Mouse (Mus musculus): ENCODE data around the gene Psd.

The Psd gene

DNA sequence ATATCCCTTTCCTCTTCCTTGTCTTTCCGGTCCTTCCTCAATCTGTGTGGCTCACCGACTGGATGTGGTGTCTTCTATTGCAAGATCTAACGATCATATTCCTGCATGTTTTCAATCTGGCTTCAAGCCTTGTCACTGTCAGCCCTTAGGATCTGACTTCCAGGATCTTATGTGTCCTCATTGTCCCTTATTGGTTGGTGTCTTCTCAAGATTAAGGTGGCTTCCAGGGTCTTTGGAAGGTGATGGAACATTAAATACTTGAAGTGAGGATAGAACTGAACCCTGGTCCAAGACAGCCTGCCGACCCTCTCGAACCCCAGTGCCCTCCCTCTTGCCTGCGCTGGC lies 12.0 kb upstream of the Psd start:
- DNase-seq (ENCODE audit: low spot score), result no peak

DNA sequence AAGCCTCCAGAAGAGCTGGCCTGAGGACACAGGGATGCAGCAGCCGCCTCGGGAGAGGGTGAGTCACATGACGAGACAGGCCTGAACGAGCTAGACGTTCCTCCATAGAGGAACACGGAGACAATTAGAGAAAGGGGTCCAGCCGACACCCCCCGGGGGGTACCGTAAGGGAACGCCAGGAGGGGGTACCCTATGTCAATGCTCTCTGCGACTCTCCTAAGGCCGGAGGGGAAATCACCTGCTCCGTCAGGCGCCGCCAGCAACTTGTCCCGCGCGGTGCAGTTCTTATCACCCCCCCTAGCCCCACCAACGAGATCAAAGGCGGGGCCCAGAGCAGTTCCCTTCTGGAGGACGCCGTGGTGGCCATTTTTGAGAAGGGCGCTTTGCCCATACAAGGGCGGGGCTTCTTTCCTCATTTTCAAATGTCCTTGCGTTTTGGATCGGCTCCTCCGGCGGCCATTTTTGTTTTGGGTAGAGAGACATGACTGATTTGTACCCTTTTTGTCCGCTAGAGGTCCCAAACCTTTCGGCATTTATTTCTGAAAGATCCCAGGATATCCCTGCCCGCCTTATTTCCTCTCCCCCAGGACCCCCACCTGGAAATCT lies 11.5 kb upstream of the Psd start, which contains the start of gene Cuedc2:
TSS of gene Cuedc2 (minus strand) at position 372 of the 606 bp plus-strand sequence.
- peak; percentile 97 for DNase-seq (ENCODE audit: low spot score)

DNA sequence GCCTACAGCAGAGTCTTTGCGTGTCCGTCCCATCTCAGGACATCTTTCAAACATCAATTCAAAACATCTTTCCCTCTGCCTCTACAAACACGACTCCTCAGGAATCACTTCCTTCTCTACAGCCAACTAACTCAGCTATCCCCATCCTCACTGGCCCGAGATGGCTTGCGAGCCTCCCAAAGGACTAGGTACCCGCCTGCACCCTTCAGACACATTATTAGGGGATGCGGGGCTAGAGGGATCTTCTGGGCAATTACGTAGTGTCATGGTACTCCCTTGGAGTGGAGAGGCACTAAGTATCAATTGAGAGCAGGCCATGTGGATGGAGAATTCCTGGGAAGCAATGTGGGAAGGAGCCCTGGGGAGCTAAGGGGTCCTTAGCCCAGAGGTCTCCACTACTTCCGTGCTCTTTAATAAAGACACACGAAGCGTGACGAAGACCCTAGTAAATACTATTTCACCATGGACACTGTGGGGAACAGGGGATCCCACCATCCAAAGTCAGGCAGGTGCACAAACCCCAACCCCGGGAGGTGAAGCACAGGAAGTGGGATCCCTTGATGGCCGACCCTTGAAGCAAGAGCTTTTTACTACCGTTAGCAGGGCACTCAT lies 10.9 kb upstream of the Psd start:
- DNase-seq (ENCODE audit: low spot score), result no peak

DNA sequence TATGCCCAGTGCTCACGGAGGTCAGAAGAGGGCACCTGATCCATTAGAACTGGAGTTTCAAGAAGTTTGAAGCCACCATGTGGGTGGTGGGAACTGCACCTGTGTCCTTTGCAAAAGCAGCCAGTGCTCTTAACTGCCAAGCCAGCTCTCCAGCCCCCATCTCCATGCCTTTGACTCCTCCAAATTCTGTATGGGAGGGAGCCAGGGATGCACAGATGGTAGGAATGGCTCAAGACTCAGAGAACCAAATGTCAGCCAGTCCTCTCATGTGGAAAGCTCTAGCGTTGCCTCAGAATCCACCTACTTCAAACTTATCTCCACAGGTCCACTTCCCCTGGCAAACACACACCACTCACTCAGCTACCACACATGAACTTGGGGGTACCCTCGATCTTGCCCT lies 7.0 kb upstream of the Psd start:
- DNase-seq (ENCODE audit: low spot score), result no peak

DNA sequence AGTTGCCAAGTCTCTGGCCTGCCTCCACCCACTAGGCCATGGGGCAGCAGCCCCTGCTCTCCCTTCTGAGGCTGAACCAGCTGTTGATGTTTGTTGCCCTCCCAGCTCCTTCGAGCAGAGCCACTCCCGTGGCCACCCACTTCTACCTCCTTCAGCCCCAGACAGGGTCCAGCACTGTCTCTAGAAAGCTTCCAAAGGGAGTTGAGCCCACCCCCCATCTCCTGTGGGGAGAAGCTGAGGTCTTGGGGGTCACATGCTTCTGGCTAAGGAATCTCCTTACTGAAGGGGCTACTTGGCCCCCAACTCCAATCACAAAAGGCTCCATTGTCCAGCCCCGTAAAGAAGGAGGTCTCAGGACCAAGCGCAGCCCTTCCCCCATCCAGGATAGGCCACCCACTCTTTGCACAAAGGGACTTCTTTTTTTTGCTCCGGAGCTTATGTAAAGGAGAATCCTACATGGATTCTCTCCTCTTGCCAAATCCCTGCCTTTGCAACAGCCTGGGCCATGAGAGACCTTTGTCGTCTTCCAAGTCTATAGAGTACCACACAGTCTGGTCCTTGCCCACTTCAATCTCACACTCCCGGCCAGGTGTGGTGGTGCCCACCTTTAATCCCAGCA lies 5.9 kb upstream of the Psd start:
- DNase-seq (ENCODE audit: low spot score), result no peak

GRCm38 (mm10) chr19:46331936-46332335 lies 5.0 kb upstream of the Psd start:
- DNase-seq (ENCODE audit: low spot score), result no peak

GRCm38 (mm10) chr19:46331326-46331725 lies 4.4 kb upstream of the Psd start:
- no peak for DNase-seq (ENCODE audit: low spot score)

- DNase-seq (ENCODE audit: low spot score), result no peak
Measured at GRCm38 (mm10) chr19:46330696-46331095, 3.7 kb upstream of the Psd start.

- DNase-seq (ENCODE audit: low spot score), result peak; percentile 89
Measured at GRCm38 (mm10) chr19:46329951-46330350, 3.0 kb upstream of the Psd start.

DNA sequence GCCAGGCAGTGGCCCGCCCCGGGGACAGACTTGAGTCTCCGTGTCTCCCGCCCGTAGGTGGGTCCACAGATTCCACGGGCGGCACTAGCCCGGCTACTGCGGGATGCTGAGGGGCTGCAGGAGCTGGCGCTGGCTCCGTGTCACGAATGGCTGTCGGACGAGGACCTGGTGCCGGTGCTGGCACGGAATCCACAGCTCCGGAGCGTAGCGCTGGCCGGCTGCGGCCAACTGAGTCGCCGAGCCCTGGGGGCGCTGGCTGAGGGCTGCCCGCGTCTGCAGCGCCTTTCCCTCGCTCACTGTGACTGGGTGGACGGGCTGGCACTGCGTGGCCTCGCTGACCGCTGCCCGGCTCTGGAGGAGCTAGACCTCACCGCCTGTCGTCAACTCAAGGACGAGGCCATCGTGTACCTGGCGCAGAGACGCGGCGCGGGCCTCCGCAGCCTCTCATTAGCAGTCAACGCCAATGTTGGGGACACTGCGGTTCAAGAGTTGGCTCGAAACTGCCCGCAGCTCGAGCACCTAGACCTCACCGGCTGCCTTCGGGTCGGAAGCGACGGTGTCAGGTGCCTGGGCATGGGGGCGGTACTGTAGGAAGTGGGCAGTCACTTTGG lies 2.2 kb upstream of the Psd start:
- DNase-seq (ENCODE audit: low spot score), result no peak

GRCm38 (mm10) chr19:46328081-46329030 lies 1.4 kb upstream of the Psd start, which contains the start of gene Fbxl15:
Gene Fbxl15 (plus strand): TSS chr19:46328184.
- peak; percentile 96 for DNase-seq (ENCODE audit: low spot score)

DNA sequence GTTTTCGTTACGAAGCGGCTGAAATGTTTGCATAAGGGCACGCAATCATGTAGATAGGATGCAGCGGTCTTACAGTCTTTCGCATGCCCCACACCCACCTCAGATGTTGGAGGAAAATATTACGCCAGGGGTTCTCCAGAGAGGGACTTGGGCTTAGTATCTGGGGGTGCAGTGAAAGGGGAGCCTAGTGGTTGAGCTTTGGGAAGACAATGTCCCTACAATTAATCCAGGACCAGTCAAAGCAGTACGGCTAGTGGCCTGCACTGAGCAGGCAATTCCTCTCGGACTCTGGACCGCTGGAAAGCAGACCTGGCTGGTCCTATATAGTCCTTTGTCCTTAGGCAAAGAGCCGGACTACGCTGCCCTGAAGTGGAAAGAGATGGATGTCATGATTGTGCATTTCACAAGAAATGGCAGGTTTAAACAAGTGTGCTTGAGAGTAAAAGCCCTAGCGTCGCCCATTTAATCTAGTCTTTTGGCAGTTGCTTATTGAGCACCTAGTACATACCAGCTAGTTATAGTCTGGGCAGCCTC lies 642 bp upstream of the Psd start:
- DNase-seq (ENCODE audit: low spot score), result no peak

- DNase-seq (ENCODE audit: low spot score), result no peak
Measured at GRCm38 (mm10) chr19:46326019-46326755, 769 bp downstream of the Psd start.

DNA sequence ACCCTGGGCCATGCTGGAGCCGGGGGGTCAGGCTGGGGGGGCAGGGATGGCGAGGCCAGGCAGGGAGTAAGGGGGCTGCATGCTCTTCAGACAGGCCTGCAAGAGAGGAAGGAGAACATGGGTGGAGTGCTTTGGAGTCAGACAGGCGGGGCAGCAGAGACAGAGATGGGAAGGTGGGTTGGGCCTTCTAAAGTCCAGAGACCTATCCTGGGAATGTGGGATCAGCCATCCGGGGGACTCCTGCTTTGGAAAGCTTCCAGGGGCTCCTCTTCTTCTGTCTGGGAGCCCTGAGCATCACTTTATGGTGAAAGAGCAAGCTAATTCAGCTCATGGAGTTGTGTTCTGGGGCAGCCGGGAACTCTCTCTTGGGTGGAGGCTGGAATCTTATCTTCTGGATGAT lies 2.0 kb downstream of the Psd start:
- DNase-seq (ENCODE audit: low spot score), result no peak

GRCm38 (mm10) chr19:46324366-46324765 lies 2.6 kb downstream of the Psd start:
- DNase-seq (ENCODE audit: low spot score), result no peak

DNA sequence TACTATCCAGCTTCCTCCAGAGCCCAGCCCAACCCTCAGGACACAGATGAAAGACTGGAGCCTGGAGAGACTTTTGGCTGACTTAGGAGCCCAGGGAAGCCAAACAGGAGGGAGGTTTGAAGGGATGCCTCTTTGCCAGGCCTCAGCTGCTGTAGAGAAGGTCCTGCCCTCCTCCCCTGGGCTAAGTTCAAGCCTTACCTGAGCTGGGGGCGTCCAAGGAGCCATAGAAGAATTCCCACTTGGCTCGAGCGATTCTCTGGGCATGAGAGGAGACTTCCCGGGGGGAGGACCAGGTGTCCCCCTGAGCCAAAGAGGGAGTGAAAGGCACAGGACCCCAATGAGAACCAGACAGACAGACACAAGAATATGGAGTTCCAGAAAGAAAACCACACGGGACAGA lies 3.2 kb downstream of the Psd start:
- DNase-seq (ENCODE audit: low spot score), result no peak

DNA sequence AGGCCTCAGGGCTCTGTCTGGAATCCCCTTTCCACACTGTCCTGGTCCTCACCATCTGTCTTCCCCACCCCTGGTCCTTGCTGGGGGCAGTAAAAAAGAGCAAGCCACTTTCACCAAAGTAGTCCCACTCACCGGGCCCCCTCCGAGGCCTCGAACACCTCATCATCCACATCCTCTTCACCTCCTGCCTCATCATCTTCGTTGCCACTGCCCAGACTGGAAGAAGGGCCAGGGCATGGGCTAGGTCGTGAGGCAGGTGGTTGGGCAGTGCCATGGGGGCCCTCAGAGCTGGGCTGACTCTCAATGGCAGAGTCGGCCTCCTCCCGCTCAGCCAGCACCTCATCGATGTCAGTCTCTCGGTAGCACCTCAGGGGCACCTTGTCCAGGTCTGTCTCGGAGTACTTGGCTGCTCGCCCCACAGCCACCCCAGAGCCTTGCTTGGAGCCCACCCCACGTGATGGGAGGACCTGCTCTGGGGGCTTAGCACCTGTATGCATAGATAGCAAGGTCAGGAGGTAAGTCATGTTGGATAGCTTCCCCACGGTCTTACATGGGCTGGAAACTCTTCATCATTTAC lies 3.9 kb downstream of the Psd start:
- no peak for DNase-seq (ENCODE audit: low spot score)

DNA sequence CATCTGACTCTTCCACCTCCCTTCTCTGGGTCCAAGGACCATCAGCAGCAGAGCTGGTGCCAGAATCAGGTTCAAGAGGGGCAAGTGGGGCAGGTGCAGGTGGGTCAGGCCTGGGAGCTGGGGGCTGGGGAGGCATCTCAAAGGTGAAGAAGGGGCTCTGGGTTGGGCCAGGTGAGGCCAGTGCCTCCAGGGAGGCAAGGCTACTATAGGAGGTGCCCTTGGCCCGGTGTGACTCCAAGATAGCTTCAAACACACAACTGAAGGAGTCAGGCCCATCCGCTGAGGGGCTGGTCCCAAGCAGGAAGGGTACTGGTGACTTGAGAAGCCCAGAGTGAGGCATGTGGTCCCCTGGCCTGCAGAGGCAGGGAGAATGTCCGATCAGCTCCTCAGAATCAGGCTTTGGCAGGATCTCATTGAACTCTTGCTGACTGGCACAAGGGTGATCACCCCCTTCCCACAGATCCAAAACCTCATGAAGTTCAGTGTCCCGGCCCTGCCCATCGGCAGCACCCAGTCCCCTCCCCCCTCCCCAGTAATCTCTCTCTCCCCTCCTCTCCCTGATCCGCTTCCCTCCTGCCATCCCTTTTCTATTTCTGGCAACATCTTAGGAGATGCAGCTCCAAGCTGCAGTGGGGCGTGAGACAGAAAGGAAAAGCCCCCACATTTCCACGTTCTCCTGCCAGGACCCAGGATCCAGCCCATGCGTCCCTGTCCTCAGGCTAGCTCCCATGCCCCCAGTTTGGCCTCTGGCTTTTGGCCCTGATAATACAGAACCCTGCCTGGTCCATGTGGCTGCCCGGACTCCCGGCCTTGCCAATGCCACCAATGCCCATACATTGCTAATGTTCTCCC lies 4.6 kb downstream of the Psd start:
- no peak for DNase-seq (ENCODE audit: low spot score)

- no peak for DNase-seq (ENCODE audit: low spot score)
Measured at GRCm38 (mm10) chr19:46321101-46321943, 5.6 kb downstream of the Psd start.

Data from urinary bladder, postnatal 14 days (tissue).